Mouse (Mus musculus) liver, embryonic 12.5 days (tissue): ENCODE measurements around the gene Rtl6. TPM values are rescaled to one million over a fixed set of nuclear protein-coding genes. Genes with fewer than 3 reads are reported as not detected.

Experiments used
- ATAC-seq: fragments of 200-750 bp; cut with Nextera tagmentation; 2 replicates; pipeline ENCODE4 v1.8.0; 2017; ENCODE audit warnings: moderate number of reproducible peaks, mild to moderate bottlenecking, moderate library complexity
- H3K27ac ChIP-seq: fragments of 300-500 bp; sonication (generic); 2 replicates; pipeline ENCODE4 v1.5.1; 2016; ENCODE audit warnings: mild to moderate bottlenecking
- H3K27me3 ChIP-seq: fragments of 300-500 bp; sonication (generic); replicated peaks from 2 replicates; pipeline ENCODE4 v1.6.1; 2016; ENCODE audit warnings: mild to moderate bottlenecking, moderate library complexity
- H3K36me3 ChIP-seq: fragments of 300-500 bp; sonication (generic); 2 replicates; pipeline ENCODE4 v1.6.1; 2016; ENCODE audit warnings: mild to moderate bottlenecking, moderate library complexity
- H3K4me1 ChIP-seq: fragments of 300-500 bp; sonication (generic); 2 replicates; pipeline ENCODE4 v1.6.1; 2016
- H3K4me2 ChIP-seq: fragments of 300-500 bp; sonication (generic); 2 replicates; pipeline ENCODE4 v1.6.1; 2016; ENCODE audit warnings: mild to moderate bottlenecking, moderate library complexity
- H3K4me3 ChIP-seq: fragments of 300-500 bp; sonication (generic); 2 replicates; pipeline ENCODE4 v1.5.1; 2016; ENCODE audit warnings: mild to moderate bottlenecking, moderate library complexity
- H3K9ac ChIP-seq: fragments of 300-500 bp; sonication (generic); 2 replicates; pipeline ENCODE4 v1.6.1; 2016; ENCODE audit warnings: mild to moderate bottlenecking, moderate library complexity
- H3K9me3 ChIP-seq: fragments of 300-500 bp; sonication (generic); replicated peaks from 2 replicates; pipeline ENCODE4 v1.6.1; 2016; ENCODE audit warnings: mild to moderate bottlenecking, moderate library complexity
- WGBS: fragments of 180-500 bp; shearing (Covaris S2); methylation state at CpG from one replicate; pipeline ENCODE4 v1.1.7; 2016; ENCODE audit not compliant: insufficient replicate concordance; 5-methylcytosine and 5-hydroxymethylcytosine counted together
- polyA plus RNA-seq: library from polyadenylated mRNA; unstranded; fragments of >200 nt; fragmentation: Nextera tagmentation; extraction: Ambion mirVana; gene quantifications from 2 replicates; pipeline ENCODE4 v1.2.1, GENCODE M21; 2016

The Rtl6 gene
- polyA plus RNA-seq, 1 experiment from 2014 or later = 2.1 TPM

GRCm38 (mm10) chr15:84504895-84505294 is 52.7 kb downstream of the Rtl6 start:
- no peak for ATAC-seq
- no peaks in the 10 kb centered on the region for H3K9me3 ChIP-seq
- no peak overlapping the region for H3K27ac ChIP-seq
- 40% methylated on average over 7 of the region's 7 CpGs for WGBS
- no peaks in the 10 kb centered on the region for H3K27me3 ChIP-seq
- no peaks in the 10 kb centered on the region for H3K36me3 ChIP-seq
- H3K4me3 ChIP-seq = no peak overlapping the region
- no peak overlapping the region for H3K4me2 ChIP-seq
- H3K4me1 ChIP-seq = no peaks in the 10 kb centered on the region
- H3K9ac ChIP-seq = no peak overlapping the region

Other genes starting within 250 kb of the Rtl6 start
- gene Parvg, start 233.8 kb downstream of the Rtl6 start, polyA plus RNA-seq = 9.7 and 10.0 TPM in 2 replicates
- 0.14 and 0.22 TPM in 2 replicates for gene Shisal1, start 110.7 kb downstream of the Rtl6 start, polyA plus RNA-seq
- gene Prr5, start 111.8 kb upstream of the Rtl6 start, polyA plus RNA-seq = 12.6 and 14.1 TPM in 2 replicates
- 0.88 and 0.91 TPM in 2 replicates for gene Arhgap8, start 162.2 kb upstream of the Rtl6 start, polyA plus RNA-seq